Mouse (Mus musculus) cortical plate, adult 2 months (tissue): Measurements from ENCODE around the gene Hyal1. TPM values are rescaled to one million over a fixed set of nuclear protein-coding genes. Genes with fewer than 3 reads are reported as not detected.

Experiments used
- H3K27ac ChIP-seq: fragments of 200-500 bp; 2 replicates; pipeline ENCODE4 v1.5.1; 2012; ENCODE audit warnings: low read length, control low read depth, inconsistent platforms; ENCODE audit not compliant: insufficient read depth
- H3K4me1 ChIP-seq: fragments of 200-500 bp; 2 replicates; pipeline ENCODE4 v1.6.1; 2011; ENCODE audit warnings: low read length; ENCODE audit not compliant: control insufficient read depth, insufficient read depth
- H3K4me3 ChIP-seq: fragments of 200-500 bp; 2 replicates; pipeline ENCODE4 v1.5.1; 2011; ENCODE audit warnings: mild to moderate bottlenecking, low read length, control low read depth; ENCODE audit not compliant: insufficient read depth
- CTCF ChIP-seq: fragments of 200-500 bp; IDR thresholded peaks from 2 replicates; pipeline ENCODE4 v1.5.1; 2011; ENCODE audit warnings: mild to moderate bottlenecking, control low read depth, low read length; ENCODE audit not compliant: insufficient read depth; ENCODE audit errors: extremely low read depth
- POLR2A ChIP-seq: fragments of 200-500 bp; IDR thresholded peaks from 2 replicates; pipeline ENCODE4 v1.6.1; 2011; ENCODE audit warnings: mild to moderate bottlenecking, low read length, control low read depth; ENCODE audit not compliant: insufficient read depth; ENCODE audit errors: extremely low read depth
- polyA plus RNA-seq: library from polyadenylated mRNA; depleted of rRNA; stranded (reverse); fragments of >200 nt; gene quantifications from 2 replicates; pipeline ENCODE4 v1.2.3, GENCODE M21; 2012

Gene Hyal1
- polyA plus RNA-seq, 1 experiment = 5.7 TPM

DNA sequence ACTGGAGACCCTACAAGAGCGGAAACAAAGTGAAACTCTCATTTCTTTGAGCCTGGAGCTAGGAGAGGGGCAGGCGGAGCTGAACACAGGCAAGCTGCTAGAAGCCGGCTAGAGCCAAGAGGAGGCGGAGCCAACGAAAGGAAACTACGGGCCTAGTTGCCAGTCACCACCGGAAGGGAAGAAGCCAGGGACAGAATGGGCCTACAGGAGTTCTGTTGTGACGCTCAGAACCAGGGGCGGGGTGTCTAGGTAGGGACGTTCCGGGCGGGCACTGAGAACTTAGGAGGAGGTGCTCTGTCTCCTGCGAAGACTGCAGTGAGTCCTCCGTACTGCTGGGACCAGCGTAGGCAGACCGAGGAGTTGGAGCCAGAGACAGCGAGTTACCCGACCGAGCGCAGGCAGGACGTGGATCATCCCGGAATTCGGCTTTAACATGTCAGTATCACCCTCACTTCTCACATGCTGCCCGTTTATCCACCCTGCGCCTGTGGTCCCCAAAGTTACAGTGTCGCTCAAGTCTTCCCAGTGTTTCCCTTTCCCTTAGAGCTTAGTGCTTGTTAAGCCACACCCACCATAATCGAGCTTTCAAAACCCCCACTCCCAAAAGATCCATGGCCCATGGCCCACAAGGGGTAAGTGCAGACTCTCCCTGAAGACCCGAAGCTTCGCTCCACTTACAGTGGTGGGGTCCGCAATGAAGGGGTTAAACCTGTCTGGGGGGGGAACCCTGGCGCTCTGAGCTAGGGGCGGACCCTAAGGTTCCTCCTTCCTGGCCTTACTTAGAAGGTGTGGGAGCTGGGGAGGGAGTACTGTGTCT is 4.0 kb downstream of the Hyal1 start, which contains the start of gene Hyal3:
Gene Hyal3 (plus strand): TSS at position 318 of the 817 bp plus-strand sequence.
- 0 out of 2 replicates have a peak within 1 kb of the TSS, but pooled peaks have one; percentile 3 for H3K27ac ChIP-seq
- TF ChIP-seq POLR2A (peak; percentile 86), CTCF (no peak)
- peaks cover 6% of the 10 kb centered on the region for H3K4me1 ChIP-seq
- H3K4me3 ChIP-seq = peak within 1 kb of the TSS; percentile 69

DNA sequence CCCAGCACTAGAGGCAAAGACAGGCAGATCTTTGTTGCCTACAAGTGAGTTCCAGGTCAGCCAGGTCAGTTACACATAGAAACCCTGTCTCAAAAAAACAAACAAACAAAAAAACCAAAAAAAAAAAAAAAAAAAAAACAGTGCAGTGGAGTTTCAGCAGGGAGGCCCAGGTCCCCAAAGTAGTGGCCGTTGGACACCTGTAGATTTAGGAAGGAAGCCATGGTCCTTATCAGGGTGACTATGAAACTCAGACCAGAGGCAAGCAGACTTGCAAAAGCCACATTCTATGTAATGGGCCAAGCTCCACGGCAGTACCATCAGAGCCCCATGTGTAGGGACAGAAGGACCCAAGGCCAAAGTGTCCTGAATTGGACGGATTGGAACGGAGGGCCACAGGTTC is 4.9 kb downstream of the Hyal1 start:
- TF ChIP-seq CTCF = no peak
- Histone ChIP-seq H3K4me1 (peaks cover 6% of the 10 kb centered on the region), H3K27ac (no peak overlapping the region), H3K4me3 (peak overlapping the region; percentile 69; the same call in 1 of the 2 replicates)

DNA sequence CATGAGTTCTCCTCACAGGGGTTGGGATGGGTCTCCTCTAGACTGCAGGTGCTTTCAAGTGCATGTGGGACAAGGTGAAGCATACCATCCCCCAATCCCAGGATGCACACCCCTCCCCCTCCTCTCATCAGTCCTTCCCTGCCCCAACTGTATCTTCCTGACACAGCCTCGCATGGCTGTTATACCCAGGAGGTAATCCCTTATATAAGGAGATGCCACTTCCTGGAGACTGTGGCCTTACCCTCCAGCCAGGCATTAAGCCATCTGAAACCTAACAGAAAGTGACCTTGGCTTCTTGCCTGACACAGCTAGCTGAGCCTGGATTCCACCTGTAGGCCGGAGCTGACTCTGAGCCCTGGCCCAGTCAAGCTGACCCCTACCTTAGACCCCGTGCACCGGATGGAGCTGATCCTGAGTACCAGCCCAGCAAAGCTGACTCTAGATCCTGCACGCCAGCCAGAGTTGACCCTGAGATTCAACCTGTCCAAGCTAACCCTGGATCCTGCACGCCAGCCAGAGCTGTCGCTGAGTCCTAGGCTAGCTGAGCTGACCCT is 5.9 kb downstream of the Hyal1 start:
- Histone ChIP-seq H3K4me1 (peaks cover 6% of the 10 kb centered on the region), H3K27ac (no peak overlapping the region), H3K4me3 (no peak overlapping the region)
- TF ChIP-seq CTCF = no peak
- no peak for TF ChIP-seq POLR2A

DNA sequence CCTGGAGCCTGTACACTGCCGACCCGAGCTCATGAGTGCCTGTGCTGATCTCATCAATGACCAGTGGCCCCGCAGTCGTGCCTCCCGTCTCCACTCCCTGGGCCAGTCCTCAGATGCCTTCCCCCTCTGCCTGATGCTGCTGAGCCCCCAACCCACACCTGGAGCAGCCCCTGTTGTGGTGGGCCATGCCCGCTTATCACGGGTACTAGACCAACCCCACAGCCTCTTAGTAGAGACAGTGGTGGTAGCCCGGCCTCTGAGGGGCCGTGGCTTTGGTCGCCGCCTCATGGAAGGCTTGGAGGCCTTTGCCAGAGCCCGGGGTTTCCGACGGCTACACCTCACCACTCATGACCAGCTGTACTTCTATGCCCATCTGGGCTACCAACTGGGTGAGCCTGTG is 6.4 kb downstream of the Hyal1 start:
- H3K4me3 ChIP-seq = no peak overlapping the region
- H3K4me1 ChIP-seq = peaks cover 6% of the 10 kb centered on the region
- no peak for TF ChIP-seq CTCF
- TF ChIP-seq POLR2A = no peak
- H3K27ac ChIP-seq = no peak overlapping the region

DNA sequence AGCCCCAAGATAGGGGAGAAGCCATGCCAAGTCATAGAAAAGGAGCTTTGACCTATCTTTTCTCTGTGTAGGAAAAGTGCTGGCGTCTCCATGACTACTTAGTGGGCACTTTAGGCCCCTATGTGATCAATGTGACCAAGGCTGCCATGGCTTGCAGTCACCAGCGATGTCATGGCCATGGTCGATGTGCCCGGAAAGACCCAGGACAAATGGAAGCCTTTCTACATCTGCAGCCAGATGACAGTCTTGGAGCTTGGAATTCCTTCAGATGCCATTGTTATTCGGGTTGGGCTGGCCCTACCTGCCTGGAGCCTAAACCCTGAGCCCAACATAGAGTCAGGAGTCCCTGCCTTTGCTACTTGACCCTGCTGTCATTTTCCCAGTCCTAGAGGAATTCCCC is 9.8 kb downstream of the Hyal1 start:
- TF ChIP-seq CTCF = no peak
- H3K27ac ChIP-seq = no peak overlapping the region
- H3K4me1 ChIP-seq = no peaks in the 10 kb centered on the region
- H3K4me3 ChIP-seq = no peak overlapping the region

DNA sequence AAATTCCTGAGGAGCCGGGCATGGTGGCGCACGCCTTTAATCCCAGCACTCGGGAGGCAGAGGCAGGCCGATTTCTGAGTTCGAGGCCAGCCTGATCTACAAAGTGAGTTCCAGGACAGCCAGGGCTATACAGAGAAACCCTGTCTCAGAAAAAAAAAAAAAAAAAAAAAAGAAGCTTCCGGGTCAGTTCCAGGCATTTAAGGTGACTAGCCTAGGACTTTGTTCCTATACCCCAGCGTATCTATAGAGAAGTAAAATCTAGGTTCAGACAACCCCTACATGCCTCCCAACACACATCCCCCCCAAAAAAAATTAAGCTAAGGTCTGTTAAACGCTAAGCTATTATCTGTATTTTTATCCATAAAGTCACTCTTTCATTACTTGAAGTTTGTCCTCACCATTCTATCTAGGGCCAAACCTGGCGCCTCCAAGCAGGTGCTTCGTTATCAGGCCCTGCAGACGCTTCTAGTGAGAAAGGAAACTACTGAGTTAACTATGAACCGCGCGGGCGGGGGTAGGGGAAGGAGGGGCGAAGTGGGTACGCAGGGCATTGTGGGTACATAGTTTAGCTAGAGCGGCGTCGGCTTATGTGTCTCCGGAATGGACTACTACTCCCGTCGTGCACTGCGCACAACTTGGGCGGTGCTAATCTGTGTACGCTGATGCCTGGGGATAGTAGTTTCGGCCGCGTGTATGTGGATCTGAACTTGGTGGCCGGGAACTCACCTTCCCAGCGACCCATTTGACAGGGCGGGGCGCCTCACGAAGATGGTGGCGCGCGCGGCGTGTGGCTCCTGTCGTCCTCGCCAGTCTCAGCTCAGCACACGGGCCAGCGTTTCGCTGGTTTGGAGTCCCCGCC is 10.5 kb downstream of the Hyal1 start, which contains the start of gene Ifrd2:
Gene Ifrd2 (plus strand): TSS at position 669 of the 859 bp plus-strand sequence.
- TF ChIP-seq CTCF = no peak
- TF ChIP-seq POLR2A = no peak
- Histone ChIP-seq H3K27ac (no peak within 1 kb of the TSS), H3K4me3 (peak within 1 kb of the TSS; percentile 60), H3K4me1 (no peaks in the 10 kb centered on the region)

DNA sequence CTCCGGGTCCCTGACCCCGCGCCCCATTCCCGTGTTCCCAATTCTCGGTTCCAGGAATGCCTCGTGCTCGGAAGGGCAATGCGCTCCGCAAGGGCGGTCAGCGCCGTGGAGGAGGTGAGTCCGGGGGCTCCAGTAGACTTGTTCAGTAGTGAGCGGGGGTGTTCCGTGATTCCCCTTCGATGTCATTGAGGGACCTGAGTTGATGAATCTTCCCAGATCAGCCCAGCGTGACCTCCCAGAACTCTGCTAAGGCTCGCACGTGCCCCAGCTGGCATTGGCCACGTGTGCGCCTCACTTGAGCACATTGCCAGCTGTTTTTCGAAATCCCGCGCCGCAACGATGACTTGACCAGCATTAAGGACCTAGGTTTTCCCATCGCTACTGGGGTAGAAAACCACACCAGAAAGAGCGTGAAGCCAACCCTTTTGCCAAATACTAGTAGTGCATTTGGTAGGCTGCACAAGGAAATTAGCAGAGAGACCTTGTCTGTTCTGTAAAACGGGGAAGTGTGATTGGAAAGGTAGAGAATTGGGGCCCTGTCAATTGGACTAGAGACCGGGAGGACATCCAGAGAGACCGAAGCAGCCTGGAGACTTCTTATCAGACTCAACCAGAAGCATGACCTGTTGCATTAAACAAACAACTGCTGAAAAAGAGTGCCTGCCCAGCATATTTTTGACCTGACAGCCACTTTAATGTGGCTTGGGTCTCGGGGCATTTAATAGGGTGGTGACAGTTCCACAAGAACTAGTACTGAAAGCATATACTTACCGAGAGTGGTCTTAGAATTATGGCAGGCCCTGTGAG is 11.3 kb downstream of the Hyal1 start:
- TF ChIP-seq CTCF = no peak
- no peak for TF ChIP-seq POLR2A
- no peaks in the 10 kb centered on the region for H3K4me1 ChIP-seq
- H3K27ac ChIP-seq = no peak overlapping the region

DNA sequence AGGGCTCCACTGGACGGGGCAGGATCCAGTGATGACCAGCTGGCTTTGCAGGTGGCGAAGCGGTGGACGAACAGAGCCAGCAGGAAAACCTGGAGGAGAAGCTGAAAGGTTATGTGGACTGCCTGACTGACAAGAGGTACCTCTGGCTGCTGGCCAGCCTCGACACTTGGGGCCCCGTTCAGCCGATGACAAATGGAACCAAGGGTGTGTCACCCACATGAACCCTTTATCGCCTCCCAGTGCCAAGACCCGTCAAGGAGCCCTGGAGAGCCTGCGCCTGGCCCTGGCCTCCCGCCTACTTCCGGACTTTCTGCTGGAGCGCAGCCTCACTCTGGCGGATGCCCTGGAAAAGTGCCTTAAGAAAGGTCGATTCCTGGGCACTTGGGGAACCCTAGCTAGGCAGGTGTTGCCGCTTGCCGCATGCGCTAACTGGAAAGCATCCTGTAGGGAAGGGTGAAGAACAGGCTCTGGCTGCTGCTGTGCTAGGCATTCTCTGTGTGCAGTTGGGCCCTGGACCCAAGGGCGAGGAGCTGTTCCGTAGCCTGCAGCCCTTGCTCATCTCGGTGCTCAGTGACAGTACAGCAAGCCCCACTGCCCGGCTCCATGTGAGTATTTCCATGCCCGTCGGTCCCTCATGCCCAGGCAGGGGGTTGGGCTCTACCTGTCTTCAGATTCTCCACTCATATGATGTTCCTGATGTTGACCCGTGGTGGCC is 13.5 kb downstream of the Hyal1 start:
- Histone ChIP-seq H3K4me3 (no peak overlapping the region), H3K4me1 (no peaks in the 10 kb centered on the region), H3K27ac (no peak overlapping the region)
- TF ChIP-seq POLR2A = no peak
- no peak for TF ChIP-seq CTCF

More for the DNA sequence above, 11.3 kb downstream of the Hyal1 start:
- H3K4me3 ChIP-seq = peak overlapping the region; percentile 60

DNA sequence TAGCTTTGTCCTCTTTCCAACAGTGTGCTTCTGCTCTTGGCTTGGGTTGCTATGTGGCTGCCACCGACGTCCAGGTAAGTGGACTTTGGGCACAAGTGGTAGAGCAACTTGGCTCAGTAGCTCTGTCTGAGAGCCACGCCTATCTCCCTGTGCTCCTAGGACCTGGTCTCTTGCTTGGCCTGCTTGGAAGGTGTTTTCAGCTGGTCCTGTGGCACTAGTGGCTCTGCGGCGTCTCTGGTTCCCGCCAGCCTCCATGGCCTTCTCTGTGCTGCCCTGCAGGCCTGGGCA is 14.0 kb downstream of the Hyal1 start:
- Histone ChIP-seq H3K27ac (no peak overlapping the region), H3K4me3 (no peak overlapping the region), H3K4me1 (no peaks in the 10 kb centered on the region)
- TF ChIP-seq POLR2A = no peak
